Mouse (Mus musculus): ENCODE results near the gene Senp1.

Gene Senp1

GRCm38 (mm10) chr15:98002113-98002990 is 91.2 kb downstream of the Senp1 start:
- no peak for DNase-seq (ENCODE audit: low read depth)

- no peak for DNase-seq (ENCODE audit: low read depth)
These were observed 92.0 kb downstream of the Senp1 start for GRCm38 (mm10) chr15:98001321-98002112.

- no peak for DNase-seq (ENCODE audit: low read depth)
These were observed 93.6 kb downstream of the Senp1 start for GRCm38 (mm10) chr15:97999991-98000390.

- DNase-seq (ENCODE audit: low read depth) = no peak
These were observed 94.0 kb downstream of the Senp1 start for GRCm38 (mm10) chr15:97999546-97999945.

GRCm38 (mm10) chr15:97996716-97997256 is 96.8 kb downstream of the Senp1 start:
- no peak for DNase-seq (ENCODE audit: low read depth)

GRCm38 (mm10) chr15:97992712-97993286 is 100.7 kb downstream of the Senp1 start:
- peak; percentile 78 for DNase-seq (ENCODE audit: low read depth)

GRCm38 (mm10) chr15:97992027-97992711 is 101.4 kb downstream of the Senp1 start:
- DNase-seq (ENCODE audit: low read depth) = no peak

GRCm38 (mm10) chr15:97991285-97991895 is 102.2 kb downstream of the Senp1 start:
- no peak for DNase-seq (ENCODE audit: low read depth)

- DNase-seq (ENCODE audit: low read depth) = no peak
These were observed 102.8 kb downstream of the Senp1 start for GRCm38 (mm10) chr15:97990721-97991120.

GRCm38 (mm10) chr15:97990124-97990523 is 103.4 kb downstream of the Senp1 start:
- DNase-seq (ENCODE audit: low read depth) = no peak

- no peak for DNase-seq (ENCODE audit: low read depth)
These were observed 104.0 kb downstream of the Senp1 start for GRCm38 (mm10) chr15:97989544-97989943.
